Comparison of ENCODE assay signal across 23 mouse cellular contexts in the genomic region with DNA sequence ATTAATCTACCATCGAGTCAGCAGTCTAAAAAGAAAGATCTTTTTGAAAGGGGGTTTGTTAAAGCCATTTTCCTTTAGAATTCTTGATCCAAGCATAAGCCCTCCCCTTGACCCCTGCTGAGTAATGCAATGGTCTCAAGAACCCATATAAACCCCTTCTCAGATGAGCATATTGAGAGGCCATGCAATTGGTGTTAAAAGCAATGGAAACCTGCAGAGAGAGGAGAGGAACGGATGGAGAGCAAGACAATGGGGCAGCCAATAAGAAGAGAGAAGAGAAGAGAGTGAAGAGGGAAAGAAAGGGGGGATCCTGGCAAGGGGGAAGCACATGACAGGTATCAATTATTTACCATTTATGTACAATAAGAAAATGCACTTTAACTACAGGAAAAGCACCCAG.
A peak's percentile ranks its signal among the peaks of the same experiment; 100 is the strongest.
DNase-seq lines count a peak whose midpoint lies in the region; ATAC-seq lines count a peak whose summit lies in the region.
"Had no signal": no experiment of that assay in that cellular context is flagged by ENCODE, and none has a peak within 500 bp of the region (broad histone marks: within the 10 kb centered on the region; RNA-seq: fewer than 3 reads in every experiment).

No protein-coding gene starts in this region.

- H3K4me2 ChIP-seq in midbrain, embryonic 11.5 days, result no peak overlapping the region
- no peak overlapping the region for H3K4me2 ChIP-seq in midbrain, embryonic 16.5 days (ENCODE audit: low read length)
- no peak overlapping the region for H3K4me2 ChIP-seq in forebrain, embryonic 12.5 days
- no peak overlapping the region for H3K4me2 ChIP-seq in forebrain, embryonic 15.5 days (replicated peaks)
- H3K4me2 ChIP-seq: embryonic facial prominence, embryonic 12.5 days; embryonic facial prominence, embryonic 15.5 days; heart, embryonic 11.5 days; hindbrain, embryonic 14.5 days had no signal

- H3K4me1 ChIP-seq in midbrain, embryonic 11.5 days (ENCODE audit: control insufficient read depth, insufficient read depth, low read length), result peaks cover 5% of the 10 kb centered on the region
- no peaks in the 10 kb centered on the region for H3K4me1 ChIP-seq in midbrain, embryonic 16.5 days (ENCODE audit: control insufficient read depth, insufficient read depth, low read length)
- peaks cover 9% of the 10 kb centered on the region; the same call in 1 of the 2 replicates for H3K4me1 ChIP-seq in forebrain, embryonic 12.5 days
- 0 out of 2 replicates have a peak, but pooled peaks cover 3% of the 10 kb centered on the region for H3K4me1 ChIP-seq in forebrain, embryonic 15.5 days
- H3K4me1 ChIP-seq: embryonic facial prominence, embryonic 12.5 days; embryonic facial prominence, embryonic 15.5 days had no signal

- H3K9ac ChIP-seq in midbrain, embryonic 11.5 days (ENCODE audit: low read length), result no peak overlapping the region
- no peak overlapping the region for H3K9ac ChIP-seq in midbrain, embryonic 16.5 days (ENCODE audit: low read depth, low read length)
- no peak overlapping the region for H3K9ac ChIP-seq in forebrain, embryonic 12.5 days
- H3K9ac ChIP-seq in forebrain, embryonic 15.5 days (replicated peaks), result no peak overlapping the region
- H3K9ac ChIP-seq: embryonic facial prominence, embryonic 12.5 days; embryonic facial prominence, embryonic 15.5 days; hindbrain, embryonic 14.5 days had no signal

- no peak for ATAC-seq in midbrain, embryonic 11.5 days (ENCODE audit: low FRiP score)
- no peak for ATAC-seq in midbrain, embryonic 16.5 days
- peak; percentile 51; the same call in 1 of the 2 replicates for ATAC-seq in forebrain, embryonic 12.5 days (ENCODE audit: low FRiP score)
- ATAC-seq in forebrain, embryonic 15.5 days (replicated peaks), result 0 out of 2 replicates have a peak, but pooled peaks have one; percentile 43
- ATAC-seq: activated CD4-positive, CD25-positive, alpha-beta regulatory T cell, adult 4 months; hindbrain, postnatal 0 days; inflammation-experienced regulatory T-cells, adult 6 months; intestine, embryonic 16.5 days had no signal

- DNase-seq in midbrain, embryonic 11.5 days (ENCODE audit: low spot score, missing footprints), result peak; percentile 82
- no peak for DNase-seq in left cerebral cortex, adult 8-10 months (ENCODE audit: low spot score in 2 of 2)
- no peak for DNase-seq in cerebellum, adult 11 months
- DNase-seq: adrenal gland, adult 8-10 months; adrenal gland, postnatal 25 days; cerebellum, adult 2 months; cerebellum, adult 9-11 months; cerebellum, postnatal 25 days; gastrocnemius, postnatal 10 days; gastrocnemius, postnatal 36 days; heart, postnatal 4 days; kidney, adult 18-20 months had no signal

- H3K4me3 ChIP-seq in midbrain, embryonic 11.5 days (ENCODE audit: low read depth, low read length), result no peak overlapping the region
- H3K4me3 ChIP-seq in midbrain, embryonic 16.5 days (ENCODE audit: low read depth, low read length), result no peak overlapping the region
- no peak overlapping the region for H3K4me3 ChIP-seq in forebrain, embryonic 12.5 days (replicated peaks)
- no peak overlapping the region for H3K4me3 ChIP-seq in forebrain, embryonic 15.5 days
- H3K4me3 ChIP-seq: embryonic facial prominence, embryonic 12.5 days; embryonic facial prominence, embryonic 15.5 days had no signal

- WGBS in midbrain, embryonic 11.5 days, result 13% methylated on average over 2 of the region's 2 CpGs
- 14% methylated on average over 2 of the region's 2 CpGs for WGBS in midbrain, embryonic 16.5 days
- 4% methylated on average over 2 of the region's 2 CpGs for WGBS in forebrain, embryonic 12.5 days
- 7% methylated on average over 2 of the region's 2 CpGs for WGBS in forebrain, embryonic 15.5 days

- no peak overlapping the region for H3K27ac ChIP-seq in midbrain, embryonic 11.5 days (ENCODE audit: low read depth, low read length)
- no peak overlapping the region for H3K27ac ChIP-seq in midbrain, embryonic 16.5 days (ENCODE audit: low read length)
- H3K27ac ChIP-seq in forebrain, embryonic 12.5 days, result 0 out of 2 replicates have a peak overlapping the region, but pooled peaks have one; percentile 36
- H3K27ac ChIP-seq in forebrain, embryonic 15.5 days (replicated peaks), result no peak overlapping the region
- H3K27ac ChIP-seq: embryonic facial prominence, embryonic 12.5 days; embryonic facial prominence, embryonic 15.5 days; hindbrain, embryonic 14.5 days; hindbrain, postnatal 0 days had no signal

- H3K36me3 ChIP-seq in midbrain, embryonic 11.5 days (ENCODE audit: control insufficient read depth, insufficient read depth, low read length), result no peaks in the 10 kb centered on the region
- no peaks in the 10 kb centered on the region for H3K36me3 ChIP-seq in midbrain, embryonic 16.5 days (ENCODE audit: control insufficient read depth, insufficient read depth, low read length)
- H3K36me3 ChIP-seq in forebrain, embryonic 12.5 days (replicated peaks), result no peaks in the 10 kb centered on the region
- H3K36me3 ChIP-seq in forebrain, embryonic 15.5 days, result no peaks in the 10 kb centered on the region
- H3K36me3 ChIP-seq: embryonic facial prominence, embryonic 12.5 days; embryonic facial prominence, embryonic 15.5 days had no signal

- no peaks in the 10 kb centered on the region for H3K27me3 ChIP-seq in midbrain, embryonic 11.5 days (ENCODE audit: control insufficient read depth, insufficient read depth, low read length)
- no peaks in the 10 kb centered on the region for H3K27me3 ChIP-seq in midbrain, embryonic 16.5 days (ENCODE audit: control insufficient read depth, insufficient read depth, low read depth, low read length)
- H3K27me3 ChIP-seq in forebrain, embryonic 12.5 days, result peaks cover 3% of the 10 kb centered on the region; the same call in 1 of the 2 replicates
- no peaks in the 10 kb centered on the region for H3K27me3 ChIP-seq in forebrain, embryonic 15.5 days
- H3K27me3 ChIP-seq: embryonic facial prominence, embryonic 12.5 days; embryonic facial prominence, embryonic 15.5 days had no signal

- no peaks in the 10 kb centered on the region for H3K9me3 ChIP-seq in midbrain, embryonic 11.5 days (ENCODE audit: control insufficient read depth, low read length)
- no peaks in the 10 kb centered on the region for H3K9me3 ChIP-seq in midbrain, embryonic 16.5 days (replicated peaks; ENCODE audit: control insufficient read depth, low read length, poor library complexity, severe bottlenecking)
- no peaks in the 10 kb centered on the region for H3K9me3 ChIP-seq in forebrain, embryonic 12.5 days
- H3K9me3 ChIP-seq in forebrain, embryonic 15.5 days, result no peaks in the 10 kb centered on the region
- H3K9me3 ChIP-seq: embryonic facial prominence, embryonic 15.5 days had no signal

Comparison
In these comparisons a context has a peak if more than half of its experiments do, and no peak if none do; other contexts are left out.
1. ATAC-seq: peak in forebrain, embryonic 12.5 days (single experiment) and forebrain, embryonic 15.5 days (single experiment); none in midbrain, embryonic 11.5 days (single experiment) and midbrain, embryonic 16.5 days (single experiment).